19 mouse cellular contexts compared by ENCODE assay signal in the genomic region with DNA sequence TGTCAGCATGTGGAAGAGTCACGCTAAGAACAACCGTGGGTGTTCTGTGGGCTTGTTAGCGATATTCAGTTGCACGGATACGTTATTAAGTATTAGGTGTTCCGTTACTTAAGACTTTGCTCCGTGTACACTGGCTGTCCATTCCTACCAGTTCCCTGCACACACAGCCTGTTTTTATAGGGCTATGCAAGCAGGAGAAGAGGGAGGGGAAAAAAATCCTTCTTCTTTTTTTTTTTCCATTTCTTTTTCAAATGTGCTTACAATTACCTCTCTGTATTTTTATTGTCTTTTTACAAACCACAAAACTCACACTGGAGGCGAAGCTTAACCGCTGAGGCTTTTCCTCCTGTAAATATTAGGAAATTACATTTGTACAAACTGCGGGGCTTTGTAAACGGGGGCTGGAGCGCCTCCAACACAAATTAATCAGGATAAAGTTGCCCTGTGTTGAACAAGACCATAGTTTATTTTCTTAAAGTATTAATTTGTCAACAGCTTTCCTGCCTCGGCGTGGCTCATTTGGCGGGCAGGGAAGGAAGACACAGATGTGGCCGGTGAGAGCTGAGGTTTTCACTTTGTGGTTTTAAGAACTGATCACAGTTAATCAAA.
DNase-seq lines count a peak whose midpoint lies in the region; ATAC-seq and TF ChIP-seq lines count a peak whose summit lies in the region.
"Had no signal": no experiment of that assay in that cellular context is flagged by ENCODE, and none has a peak within 500 bp of the region (broad histone marks: within the 10 kb centered on the region; RNA-seq: fewer than 3 reads in every experiment).

No protein-coding gene starts in this region.

- 40% methylated on average over 16 of the region's 16 CpGs for WGBS in intestine, embryonic 16.5 days
- 40% methylated on average over 16 of the region's 16 CpGs for WGBS in intestine, embryonic 15.5 days
- 43% methylated on average over 16 of the region's 16 CpGs for WGBS in neural tube, embryonic 13.5 days
- WGBS in limb, embryonic 11.5 days = 24% methylated on average over 16 of the region's 16 CpGs
- WGBS in stomach, embryonic 16.5 days = 29% methylated on average over 16 of the region's 16 CpGs
- 78% methylated on average over 16 of the region's 16 CpGs for WGBS in cerebellum, adult 2 months

- H3K9ac ChIP-seq in intestine, embryonic 16.5 days (ENCODE audit: low read depth, low read length) = no peak overlapping the region
- no peak overlapping the region for H3K9ac ChIP-seq in intestine, embryonic 15.5 days
- no peak overlapping the region for H3K9ac ChIP-seq in neural tube, embryonic 13.5 days
- no peak overlapping the region for H3K9ac ChIP-seq in limb, embryonic 11.5 days (ENCODE audit: low read length)
- H3K9ac ChIP-seq in stomach, embryonic 16.5 days (ENCODE audit: low read length) = no peak overlapping the region

- no peak for DNase-seq in neural tube, embryonic 10.5 days (ENCODE audit: extremely low spot score, low spot score)
- peak; percentile 46 for DNase-seq in limb, embryonic 11.5 days (ENCODE audit: low spot score)
- no peak for DNase-seq in frontal cortex, postnatal 25 days (ENCODE audit: low spot score in 2 of 2)
- DNase-seq in cerebellum, adult 2 months = no peak
- DNase-seq: adrenal gland, adult 2 months; cerebellum, adult 8-10 months; gastrocnemius, postnatal 14 days; heart, postnatal 14 days; kidney, adult 8-10 months; right cerebral cortex, postnatal 14 days had no signal

- no peak for TF ChIP-seq POLR2A in cerebellum, adult 2 months (IDR thresholded peaks at IDR 0.05; ENCODE audit: borderline replicate concordance, insufficient read depth, low read length)

- peaks cover 11% of the 10 kb centered on the region for H3K4me1 ChIP-seq in intestine, embryonic 16.5 days (ENCODE audit: control insufficient read depth, insufficient read depth, low read length)
- H3K4me1 ChIP-seq in intestine, embryonic 15.5 days (replicated peaks) = peaks cover 5% of the 10 kb centered on the region
- peaks cover 45% of the 10 kb centered on the region for H3K4me1 ChIP-seq in neural tube, embryonic 13.5 days (replicated peaks)
- H3K4me1 ChIP-seq in limb, embryonic 11.5 days (ENCODE audit: control insufficient read depth, insufficient read depth, low read length) = peaks cover 25% of the 10 kb centered on the region
- peaks cover 16% of the 10 kb centered on the region for H3K4me1 ChIP-seq in stomach, embryonic 16.5 days (ENCODE audit: control insufficient read depth, insufficient read depth, low read length)
- H3K4me1 ChIP-seq in cerebellum, adult 2 months (ENCODE audit: control insufficient read depth, insufficient read depth, low read length) = no peaks in the 10 kb centered on the region

- TF ChIP-seq CTCF in cerebellum, adult 2 months (IDR thresholded peaks at IDR 0.05; ENCODE audit: borderline replicate concordance, insufficient read depth, low read depth, low read length) = no peak

- no peaks in the 10 kb centered on the region for H3K27me3 ChIP-seq in intestine, embryonic 16.5 days (replicated peaks; ENCODE audit: control insufficient read depth, insufficient read depth, low read length)
- H3K27me3 ChIP-seq in intestine, embryonic 15.5 days (replicated peaks) = no peaks in the 10 kb centered on the region
- no peaks in the 10 kb centered on the region for H3K27me3 ChIP-seq in neural tube, embryonic 13.5 days
- no peaks in the 10 kb centered on the region for H3K27me3 ChIP-seq in limb, embryonic 11.5 days (ENCODE audit: control insufficient read depth, insufficient read depth, low read length)
- no peaks in the 10 kb centered on the region; the same call in 1 of the 2 replicates for H3K27me3 ChIP-seq in stomach, embryonic 16.5 days (ENCODE audit: control insufficient read depth, insufficient read depth, low read length)
- H3K27me3 ChIP-seq in cerebellum, adult 2 months (ENCODE audit: control insufficient read depth, insufficient read depth, low read length) = peaks cover 1% of the 10 kb centered on the region; the same call in 1 of the 2 replicates

- no peaks in the 10 kb centered on the region for H3K9me3 ChIP-seq in intestine, embryonic 16.5 days (ENCODE audit: control insufficient read depth, low read length)
- H3K9me3 ChIP-seq in intestine, embryonic 15.5 days = no peaks in the 10 kb centered on the region
- H3K9me3 ChIP-seq in neural tube, embryonic 13.5 days = no peaks in the 10 kb centered on the region
- no peaks in the 10 kb centered on the region for H3K9me3 ChIP-seq in limb, embryonic 11.5 days (ENCODE audit: control insufficient read depth, low read length)
- no peaks in the 10 kb centered on the region for H3K9me3 ChIP-seq in stomach, embryonic 16.5 days (replicated peaks; ENCODE audit: control insufficient read depth, low read length)
- H3K9me3 ChIP-seq: midbrain, embryonic 10.5 days had no signal

- H3K4me2 ChIP-seq in intestine, embryonic 16.5 days (ENCODE audit: low read depth, low read length) = peak overlapping the region; percentile 28; the same call in 1 of the 2 replicates
- no peak overlapping the region for H3K4me2 ChIP-seq in intestine, embryonic 15.5 days (replicated peaks)
- H3K4me2 ChIP-seq in neural tube, embryonic 13.5 days = no peak overlapping the region
- no peak overlapping the region for H3K4me2 ChIP-seq in limb, embryonic 11.5 days (ENCODE audit: low read depth, severe bottlenecking)
- peak overlapping the region; percentile 13 for H3K4me2 ChIP-seq in stomach, embryonic 16.5 days (ENCODE audit: low read depth, low read length)
- H3K4me2 ChIP-seq: liver, embryonic 11.5 days had no signal

- ATAC-seq in intestine, embryonic 16.5 days = no peak
- no peak for ATAC-seq in intestine, embryonic 15.5 days
- no peak for ATAC-seq in neural tube, embryonic 13.5 days (ENCODE audit: low read depth)
- ATAC-seq in limb, embryonic 11.5 days (ENCODE audit: insufficient number of reproducible peaks, low FRiP score, low TSS enrichment, low read depth) = no peak
- ATAC-seq in stomach, embryonic 16.5 days (ENCODE audit: insufficient read depth, low FRiP score) = no peak
- ATAC-seq: forebrain, embryonic 16.5 days had no signal

- no peak overlapping the region for H3K27ac ChIP-seq in intestine, embryonic 16.5 days (ENCODE audit: low read length)
- no peak overlapping the region for H3K27ac ChIP-seq in intestine, embryonic 15.5 days
- peak overlapping the region; percentile 42; the same call in 1 of the 2 replicates for H3K27ac ChIP-seq in neural tube, embryonic 13.5 days (replicated peaks)
- H3K27ac ChIP-seq in limb, embryonic 11.5 days (replicated peaks; ENCODE audit: low read depth, low read length) = peak overlapping the region; percentile 45; the same call in 1 of the 2 replicates
- H3K27ac ChIP-seq in stomach, embryonic 16.5 days (ENCODE audit: low read length) = no peak overlapping the region
- H3K27ac ChIP-seq in cerebellum, adult 2 months (ENCODE audit: insufficient read depth, low read length) = no peak overlapping the region
- H3K27ac ChIP-seq: left cerebral cortex, adult 2 months; midbrain, embryonic 10.5 days had no signal

- H3K36me3 ChIP-seq in intestine, embryonic 16.5 days (ENCODE audit: control insufficient read depth, insufficient read depth, low read length) = no peaks in the 10 kb centered on the region
- H3K36me3 ChIP-seq in intestine, embryonic 15.5 days = no peaks in the 10 kb centered on the region
- no peaks in the 10 kb centered on the region for H3K36me3 ChIP-seq in neural tube, embryonic 13.5 days
- no peaks in the 10 kb centered on the region for H3K36me3 ChIP-seq in limb, embryonic 11.5 days (ENCODE audit: control insufficient read depth, insufficient read depth, low read length)
- no peaks in the 10 kb centered on the region for H3K36me3 ChIP-seq in stomach, embryonic 16.5 days (ENCODE audit: control insufficient read depth, insufficient read depth, low read length)
- H3K36me3 ChIP-seq: G1E; midbrain, embryonic 10.5 days had no signal

- H3K4me3 ChIP-seq in intestine, embryonic 16.5 days (ENCODE audit: low read length) = no peak overlapping the region
- no peak overlapping the region for H3K4me3 ChIP-seq in intestine, embryonic 15.5 days (replicated peaks)
- H3K4me3 ChIP-seq in neural tube, embryonic 13.5 days = no peak overlapping the region
- H3K4me3 ChIP-seq in limb, embryonic 11.5 days (ENCODE audit: low read depth, low read length) = no peak overlapping the region
- H3K4me3 ChIP-seq in stomach, embryonic 16.5 days (replicated peaks; ENCODE audit: low read length) = no peak overlapping the region
- no peak overlapping the region for H3K4me3 ChIP-seq in cerebellum, adult 2 months (replicated peaks; ENCODE audit: insufficient read depth, low read depth, low read length)
- H3K4me3 ChIP-seq: left cerebral cortex, adult 2 months; midbrain, embryonic 10.5 days had no signal

Comparison
In these comparisons a context has a peak if more than half of its experiments do, and no peak if none do; other contexts are left out.
1. H3K4me2 ChIP-seq: peak in intestine, embryonic 16.5 days (single experiment) and stomach, embryonic 16.5 days (single experiment); none in intestine, embryonic 15.5 days (single experiment), neural tube, embryonic 13.5 days (single experiment) and limb, embryonic 11.5 days (single experiment).
2. H3K27ac ChIP-seq: peak in neural tube, embryonic 13.5 days (single experiment) and limb, embryonic 11.5 days (single experiment); none in intestine, embryonic 16.5 days (single experiment), intestine, embryonic 15.5 days (single experiment), stomach, embryonic 16.5 days (single experiment) and cerebellum, adult 2 months (single experiment).